Comparison of ENCODE assay signal across 7 mouse cellular contexts in the genomic region with DNA sequence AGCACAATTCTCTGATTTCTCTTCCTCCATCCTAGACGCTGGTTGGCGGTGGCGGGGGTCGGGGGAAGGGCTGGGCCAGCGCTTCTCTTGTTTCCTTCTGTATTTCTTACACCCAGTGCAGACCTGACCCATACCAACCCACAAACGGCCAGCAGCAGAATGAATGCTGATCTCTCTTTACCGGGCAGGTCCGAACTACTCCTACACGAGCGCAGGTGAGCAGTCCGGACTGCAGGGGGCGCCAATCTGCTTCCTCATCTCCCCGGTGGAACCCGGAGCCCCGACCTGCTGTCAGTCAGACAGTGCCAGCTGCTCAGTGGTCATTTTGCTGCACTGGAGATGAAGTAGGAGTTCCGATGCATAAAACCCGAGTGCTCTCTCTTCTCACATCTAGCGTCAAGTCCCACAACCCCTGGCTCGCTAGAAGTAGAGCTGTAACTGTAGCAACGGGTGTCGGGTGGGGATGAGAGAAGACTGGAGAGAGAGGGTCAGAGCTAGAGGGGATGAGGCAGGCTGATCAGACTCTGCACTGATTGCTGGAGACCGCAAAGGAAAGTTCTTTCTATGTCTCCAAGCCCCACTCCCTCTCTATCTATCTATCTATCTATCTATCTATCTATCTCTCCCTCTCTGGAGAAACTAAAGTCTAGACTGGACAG. TPM values are rescaled to one million over a fixed set of nuclear protein-coding genes. Genes with fewer than 3 reads are reported as not detected.
A peak's percentile ranks its signal among the peaks of the same experiment; 100 is the strongest.
DNase-seq lines count a peak whose midpoint lies in the region.

A gene (plus strand): TSS at position 387 of the 659 bp plus-strand sequence.

- peak; percentile 8 to 9 for DNase-seq in B cell, adult 2 months
- DNase-seq in Muller cell, postnatal 12 days (ENCODE audit: inconsistent ontology term) = peak; percentile 37
- DNase-seq in cerebellum, postnatal 25 days = peak; percentile 70 to 85
- peak; percentile 57 to 62 for DNase-seq in frontal cortex, postnatal 25 days (ENCODE audit: low spot score in 2 of 2)
- peak; percentile 65 to 73 for DNase-seq in layer of hippocampus, postnatal 10 days (ENCODE audit: low spot score in 2 of 2)
- peak; percentile 30 for DNase-seq in lung, postnatal 36 days
- peak; percentile 76 for DNase-seq in right cerebral cortex, postnatal 14 days

RNA-seq across cellular contexts. Expression of the gene that starts here (rescaled TPM):
- total RNA-seq in layer of hippocampus, postnatal 10 days (2021) = under 1 TPM; 0.29 to 0.39 TPM

Comparison
In these comparisons a context has a peak if more than half of its experiments do, and no peak if none do; other contexts are left out.
1. Peak in every context shown above with its lines: DNase-seq.
2. Peak in DNase-seq in layer of hippocampus, postnatal 10 days; RNA of the gene not detected or under 1 TPM.
3. DNase-seq: peak in every context shown above with its lines; median percentile 78 in cerebellum, postnatal 25 days; 76 in right cerebral cortex, postnatal 14 days; 69 in layer of hippocampus, postnatal 10 days; 60 in frontal cortex, postnatal 25 days; 37 in Muller cell, postnatal 12 days; 30 in lung, postnatal 36 days; 8 in B cell, adult 2 months.